Mouse (Mus musculus) thymus, postnatal 4 days (tissue): ENCODE measurements around the gene Polr3b.

Experiments used
- DNase-seq: peaks from one replicate; pipeline ENCODE4 v3.0.0; 2021

The Polr3b gene

DNA sequence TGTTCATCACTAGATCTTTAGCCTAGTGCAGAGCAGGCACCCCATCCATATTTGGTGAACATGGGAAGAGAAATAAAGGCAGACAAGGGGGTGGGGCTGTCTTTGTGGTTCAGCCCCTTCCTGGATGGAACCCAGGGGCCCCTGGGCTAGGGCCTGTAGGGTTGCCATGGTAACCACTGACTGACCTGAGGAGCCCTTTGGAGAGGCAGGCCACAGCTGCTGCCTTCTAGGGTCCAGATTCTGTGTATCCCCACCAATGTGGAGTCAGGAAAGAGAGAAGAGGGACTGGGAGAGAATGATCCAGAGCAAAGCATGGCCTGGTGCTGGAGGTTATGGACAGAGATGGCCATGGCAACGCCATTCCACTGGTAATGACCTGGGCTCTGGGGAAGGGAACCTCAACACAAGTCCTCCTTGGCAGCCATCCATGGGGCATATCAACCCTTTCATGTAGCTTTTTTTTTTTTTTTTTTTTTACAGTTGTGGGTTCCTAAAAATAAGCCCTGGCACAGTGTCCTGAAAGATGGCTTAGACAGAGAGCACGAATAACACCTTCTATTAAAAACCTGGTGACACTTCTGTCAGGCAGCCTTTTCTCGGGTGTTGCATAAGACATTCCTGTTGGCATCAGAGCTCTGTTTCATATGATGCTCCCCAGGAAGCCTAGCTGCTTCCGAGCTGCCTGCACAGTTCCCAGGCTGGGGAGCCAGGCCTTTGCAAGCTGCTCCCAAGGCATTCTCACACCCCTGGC is 150.5 kb downstream of the Polr3b start:
- DNase-seq: no peak

GRCm38 (mm10) chr10:84773889-84774288 is 151.8 kb downstream of the Polr3b start:
- no peak for DNase-seq

DNA sequence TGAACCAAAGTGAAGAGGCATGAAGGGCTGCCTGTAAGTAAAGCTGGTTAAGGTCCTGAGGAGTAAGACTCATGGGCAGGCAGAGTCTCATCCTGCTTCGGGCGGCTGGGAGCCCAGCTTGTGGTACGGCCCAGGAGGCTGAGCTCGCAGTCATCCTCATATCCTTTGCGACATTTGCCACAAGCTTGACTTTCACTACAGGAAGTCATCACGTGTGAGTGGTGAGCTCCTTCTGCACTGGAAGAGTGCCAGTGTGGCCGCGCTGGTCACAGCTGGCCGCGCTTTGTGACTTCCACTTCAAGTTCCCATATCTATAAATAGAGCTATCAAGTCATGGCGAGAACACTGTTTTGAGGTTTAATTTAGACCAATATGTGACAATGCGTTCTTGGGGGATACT is 152.5 kb downstream of the Polr3b start:
- DNase-seq: peak; percentile 32
